Mouse (Mus musculus): ENCODE measurements around the gene Fkbp10.

Gene Fkbp10

DNA sequence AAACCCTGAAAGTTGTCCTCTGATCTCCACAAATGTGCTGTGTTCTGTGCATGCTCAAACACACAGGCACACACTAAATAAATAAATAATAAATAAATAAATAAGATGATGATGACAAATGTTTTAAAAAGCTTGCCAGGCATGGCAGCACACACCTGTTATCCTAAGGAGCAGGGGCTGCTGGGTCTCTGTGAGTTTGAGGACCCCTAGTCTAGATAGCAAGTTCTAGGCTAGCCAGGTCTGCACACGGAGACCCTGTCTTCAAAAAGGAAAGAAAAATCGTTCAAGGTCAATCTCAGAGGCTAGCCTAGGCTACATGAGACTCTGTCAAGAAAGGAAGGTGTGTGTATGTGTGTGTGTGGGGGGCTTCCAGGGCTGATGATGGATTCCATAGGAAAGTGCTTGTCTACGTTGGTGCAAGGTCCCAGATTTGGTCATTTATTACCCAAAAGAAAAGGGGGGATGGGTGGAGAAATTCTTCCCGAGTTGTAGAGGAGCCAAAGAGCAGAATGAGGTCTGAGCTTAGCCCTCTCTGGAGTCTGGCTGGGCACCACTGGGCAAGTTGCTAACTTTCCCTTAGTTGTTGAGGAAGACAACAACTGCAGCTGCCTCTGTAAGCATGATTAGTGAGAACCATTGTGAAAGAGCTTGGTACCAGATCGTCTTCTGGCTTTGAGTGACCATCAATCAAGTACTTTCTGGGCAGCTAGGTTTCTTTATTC is 21.0 kb upstream of the Fkbp10 start:
- peak in 1 of 2 experiments; percentile 30 for DNase-seq

DNA sequence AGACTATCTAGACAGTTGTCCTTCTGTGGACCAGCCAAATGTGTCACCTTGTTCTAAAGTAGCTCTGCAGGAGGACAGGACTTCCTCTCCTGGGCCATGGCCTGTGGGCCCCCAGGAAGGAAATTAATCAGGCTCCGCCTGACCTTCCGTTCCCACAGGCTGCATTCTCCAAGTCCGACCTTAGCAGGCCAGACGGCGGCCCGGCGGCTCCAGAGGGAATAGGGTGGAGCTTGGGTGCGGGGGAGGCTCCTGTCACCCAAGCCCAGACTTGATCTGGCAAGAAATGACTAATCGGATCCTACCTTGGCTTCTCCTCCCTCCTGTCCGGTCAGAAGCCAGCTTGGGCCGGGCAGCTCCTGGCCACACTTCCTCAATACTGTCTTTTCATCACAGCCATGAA is 20.3 kb upstream of the Fkbp10 start:
- peak; percentile 89 to 97 for DNase-seq

- DNase-seq, result peak; percentile 63 to 79
These were observed 19.5 kb upstream of the Fkbp10 start for GRCm38 (mm10) chr11:100395861-100396631.

DNA sequence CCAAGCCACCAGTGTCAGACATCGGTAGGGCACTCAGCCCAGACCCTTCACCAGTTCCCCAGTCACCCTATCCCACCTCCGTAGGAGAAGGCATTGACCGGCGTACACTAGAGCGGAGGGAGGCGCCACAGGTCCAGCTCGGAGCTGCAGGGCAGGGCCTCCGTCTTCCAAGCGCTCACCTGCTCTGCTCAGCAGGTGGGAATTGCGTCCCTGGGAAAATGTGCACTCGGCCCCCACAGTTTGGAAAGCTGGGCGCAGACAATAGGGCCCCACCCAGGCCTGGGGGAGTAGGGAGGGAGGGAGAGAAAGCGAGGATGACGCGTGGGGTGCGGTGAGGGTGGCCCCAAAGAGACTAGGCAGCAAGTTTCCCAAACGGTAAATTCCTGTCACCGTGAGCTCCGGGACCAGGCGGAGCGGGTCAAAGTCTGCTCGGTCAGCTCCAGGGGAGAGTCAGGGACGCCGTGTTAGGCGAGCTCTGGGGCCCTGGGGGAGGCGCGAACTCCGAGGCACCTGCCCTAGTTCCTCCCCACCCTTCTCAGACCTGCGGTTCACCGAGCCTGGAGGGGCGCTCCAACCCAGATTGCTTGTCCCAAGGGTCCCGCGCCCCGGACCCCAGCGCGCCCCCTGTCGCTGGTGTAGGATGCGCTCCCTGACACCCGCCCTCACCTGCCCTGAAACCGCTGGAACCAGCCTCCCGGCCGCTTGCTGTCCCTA is 18.5 kb upstream of the Fkbp10 start:
- peak; percentile 69 to 89 for DNase-seq

DNA sequence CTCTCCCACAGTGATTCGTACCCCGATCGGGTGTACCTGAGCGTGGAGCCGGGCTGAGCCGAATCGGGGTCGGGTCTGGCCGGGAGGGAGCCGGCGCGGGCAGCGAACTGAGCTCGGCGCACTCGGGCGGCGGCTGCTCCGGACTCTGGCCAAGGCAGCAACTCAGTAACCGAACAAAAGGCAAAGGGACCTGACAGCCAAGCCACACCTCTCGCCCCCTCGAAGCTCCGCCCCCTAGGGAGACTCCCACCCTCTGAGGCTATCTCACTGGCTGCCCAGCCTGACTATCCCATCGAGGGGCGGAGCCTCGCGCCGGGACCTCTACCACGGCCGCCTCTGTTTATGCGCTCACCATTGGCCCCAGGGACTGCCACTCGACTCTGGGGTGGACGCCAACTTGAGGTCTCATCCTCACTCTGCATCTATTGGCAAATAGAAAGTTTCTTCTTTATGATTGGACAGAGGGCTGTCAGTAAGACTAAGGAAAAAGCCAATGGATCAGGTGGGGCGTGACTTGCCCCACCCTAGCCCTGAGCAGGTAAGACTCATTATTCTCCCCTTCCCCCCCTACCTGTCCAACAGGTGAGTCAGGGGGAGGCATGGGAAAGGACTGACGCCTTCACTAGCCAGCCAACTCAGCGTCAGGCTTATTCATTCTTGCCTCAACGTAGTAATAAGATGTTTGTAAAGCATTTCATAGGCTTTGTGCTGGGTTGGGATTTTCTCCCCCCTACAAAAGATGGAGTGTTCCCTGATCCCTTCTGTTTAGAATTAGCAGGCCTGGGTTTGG is 17.7 kb upstream of the Fkbp10 start, which contains the start of gene Jup:
Jup (minus strand) TSS at position 164 of the 790 bp plus-strand sequence.
- DNase-seq, result peak; percentile 100

DNA sequence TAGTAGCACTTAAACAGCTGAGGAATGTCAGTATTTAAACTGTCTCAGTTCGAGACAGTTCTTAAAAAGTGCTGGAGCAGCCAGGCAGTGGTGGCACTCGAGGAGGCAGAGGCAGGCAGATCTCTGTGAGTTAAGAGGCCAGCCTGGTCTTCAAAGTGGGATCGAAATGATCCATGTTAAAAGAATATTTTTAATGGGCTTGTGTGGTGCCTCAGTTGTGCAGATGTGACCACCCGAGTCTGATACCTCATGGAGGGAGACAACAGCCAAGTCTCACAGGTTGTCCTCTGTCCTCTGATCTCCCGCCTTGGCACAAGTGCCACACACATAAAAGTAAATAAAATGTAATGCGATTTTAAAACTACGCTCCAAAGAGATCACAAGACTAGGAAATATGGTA is 17.0 kb upstream of the Fkbp10 start:
- DNase-seq, result no peak

- peak; percentile 29 to 65 for DNase-seq
These were observed 16.2 kb upstream of the Fkbp10 start for GRCm38 (mm10) chr11:100399320-100399719.

- DNase-seq, result no peak
These were observed 15.6 kb upstream of the Fkbp10 start for GRCm38 (mm10) chr11:100399727-100400538.

GRCm38 (mm10) chr11:100400842-100401241 is 14.7 kb upstream of the Fkbp10 start:
- DNase-seq, result no peak

GRCm38 (mm10) chr11:100402240-100402639 is 13.3 kb upstream of the Fkbp10 start:
- DNase-seq, result no peak

DNA sequence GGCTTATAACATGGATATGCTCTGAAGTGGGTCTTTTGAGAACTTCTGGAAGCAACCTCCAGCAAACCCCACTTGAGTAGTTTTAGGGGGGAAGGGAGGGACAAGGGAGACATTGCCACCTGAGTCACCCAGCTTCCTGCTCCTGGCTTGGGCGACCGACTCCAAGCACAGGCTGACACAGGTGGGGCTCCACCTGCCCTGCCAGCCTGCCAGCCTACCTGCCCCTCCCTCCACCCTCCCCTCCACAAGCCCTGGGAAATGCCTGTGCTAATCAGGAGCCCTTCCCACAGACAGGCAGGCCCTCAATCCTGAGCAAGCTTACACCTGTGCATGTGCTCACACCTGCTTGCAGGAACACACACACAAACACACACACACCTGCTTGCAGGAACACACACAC is 12.8 kb upstream of the Fkbp10 start:
- peak in 1 of 2 experiments; percentile 72 for DNase-seq

DNA sequence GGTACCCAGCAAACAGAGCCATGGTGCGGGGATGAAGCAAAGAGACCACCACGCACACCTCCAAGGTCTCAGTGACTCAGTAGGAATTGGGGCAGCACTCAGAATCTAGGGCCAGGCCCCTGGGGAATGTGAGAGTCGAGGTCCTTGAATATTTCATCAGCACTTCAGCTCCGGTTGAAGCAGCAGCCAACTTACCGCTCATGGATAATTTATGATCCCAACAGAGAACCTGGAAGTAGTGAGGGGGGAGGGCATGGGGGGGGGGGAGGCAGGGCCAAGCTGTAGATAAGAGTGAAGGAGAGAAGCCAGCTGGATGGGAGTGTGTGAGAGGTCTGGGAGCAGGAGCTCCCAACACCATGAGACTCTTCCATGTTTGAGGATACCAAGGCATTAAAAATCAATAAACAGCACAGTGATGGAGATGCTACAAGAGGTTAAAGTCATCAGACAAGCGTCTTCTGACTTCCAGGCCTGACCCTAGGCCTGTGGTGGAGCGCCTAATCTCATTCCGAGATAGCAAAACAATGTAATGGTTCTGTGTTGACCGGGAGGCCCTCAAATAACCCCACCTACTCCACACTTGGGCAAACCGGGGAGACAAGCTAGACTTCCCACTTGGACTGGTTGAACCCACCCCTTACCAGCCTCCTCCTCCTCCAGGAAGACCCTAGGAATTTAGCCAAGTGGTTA is 11.9 kb upstream of the Fkbp10 start:
- DNase-seq, result no peak

DNA sequence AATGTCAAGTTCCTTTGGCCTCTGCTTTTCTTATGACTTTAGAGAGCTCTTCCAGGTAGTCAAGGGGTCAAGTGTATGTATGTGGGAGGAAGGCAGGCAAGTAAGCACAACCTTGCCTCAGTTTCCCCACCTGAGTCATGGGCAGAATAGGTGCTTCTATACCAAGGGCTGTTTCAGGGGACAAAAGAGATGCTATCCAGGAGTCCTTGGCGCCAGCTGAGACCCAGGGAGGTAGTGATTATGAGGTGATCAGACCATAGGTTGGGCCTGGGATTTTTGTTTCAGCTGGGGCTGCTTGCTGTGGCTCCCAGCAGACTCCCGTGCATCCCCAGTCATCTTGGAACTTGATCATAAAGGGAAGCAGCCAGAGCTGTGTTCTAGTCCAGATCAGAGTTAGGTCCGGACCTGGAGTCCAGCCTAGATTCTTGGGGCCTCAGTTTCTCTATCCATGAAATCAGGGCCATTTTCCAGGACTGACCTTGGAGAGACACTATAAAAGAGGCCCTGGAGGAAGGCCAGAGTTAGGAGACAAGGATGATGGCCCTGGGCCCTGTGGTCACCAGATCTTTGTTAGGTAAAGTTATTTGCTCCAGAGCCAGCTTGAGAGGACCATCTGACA is 10.9 kb upstream of the Fkbp10 start:
- no peak for DNase-seq

- no peak for DNase-seq
These were observed 9.2 kb upstream of the Fkbp10 start for GRCm38 (mm10) chr11:100406273-100406672.

GRCm38 (mm10) chr11:100406995-100407705 is 8.3 kb upstream of the Fkbp10 start:
- no peak for DNase-seq

DNA sequence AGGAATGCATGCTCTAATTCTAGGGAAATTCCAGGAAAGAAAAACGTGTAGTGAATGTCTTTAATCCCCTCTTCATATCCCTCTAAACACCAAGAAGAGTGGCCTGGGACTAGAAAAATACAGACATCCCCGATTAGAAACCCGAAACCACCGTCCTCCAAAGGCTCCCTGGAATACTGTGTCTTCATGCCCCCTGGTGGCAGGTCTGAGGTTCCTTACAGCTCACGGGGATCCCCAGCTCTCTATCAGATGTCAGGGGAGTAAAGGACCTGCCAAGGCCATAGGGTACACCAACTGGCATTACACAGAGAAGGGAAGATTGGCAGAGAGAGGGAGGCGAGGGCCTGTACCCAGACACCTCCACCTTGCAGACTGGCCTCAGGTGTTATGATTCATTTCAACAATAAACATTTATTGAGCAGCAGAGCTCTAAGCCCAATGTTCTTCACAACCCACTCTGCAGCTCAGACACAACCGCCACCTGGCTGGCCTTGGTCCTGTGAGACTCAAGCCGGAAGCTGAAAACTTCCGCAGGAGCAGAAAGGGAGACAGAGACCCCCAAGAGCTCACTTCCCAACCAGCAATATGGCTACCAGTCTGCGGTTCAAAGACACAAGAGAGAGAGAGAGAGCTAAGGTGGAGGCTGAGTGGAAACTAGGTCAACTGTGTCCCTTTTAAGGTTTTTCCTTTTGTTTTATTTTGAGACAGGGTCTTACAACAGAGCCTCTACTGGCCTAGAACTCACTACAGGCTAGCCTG is 7.2 kb upstream of the Fkbp10 start:
- peak; percentile 84 to 86 for DNase-seq

DNA sequence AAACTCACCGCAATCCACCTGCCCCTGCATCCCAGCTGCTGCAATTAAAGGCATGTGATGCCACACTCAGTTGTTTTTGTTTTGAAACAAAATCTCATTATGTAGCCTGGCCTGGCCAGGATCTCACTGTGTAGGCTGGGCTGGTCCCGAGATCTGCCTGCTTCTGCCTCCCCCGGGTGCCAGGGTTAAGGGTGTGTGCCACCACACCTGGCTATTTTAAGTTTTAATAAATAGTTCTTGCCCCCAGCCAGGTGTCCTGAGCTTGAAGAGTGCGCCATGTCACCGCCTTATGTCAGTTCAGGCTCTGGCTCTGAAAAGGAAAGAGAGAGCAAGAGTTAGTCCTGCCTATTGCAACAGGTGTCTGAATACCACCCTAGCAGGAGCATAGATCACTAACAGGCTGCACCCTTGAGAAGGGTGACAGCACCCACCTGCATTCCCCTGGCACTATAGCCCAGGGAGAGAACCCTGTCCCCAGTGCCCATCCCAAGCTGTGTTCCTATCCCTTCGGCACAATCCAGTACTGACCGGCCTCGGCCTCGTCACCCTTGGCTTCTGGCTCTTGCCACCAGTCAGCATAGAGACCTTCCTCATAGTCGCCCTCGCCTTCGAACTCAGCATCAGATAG is 6.5 kb upstream of the Fkbp10 start:
- no peak for DNase-seq

- DNase-seq, result no peak
These were observed 5.8 kb upstream of the Fkbp10 start for GRCm38 (mm10) chr11:100409686-100410085.

GRCm38 (mm10) chr11:100411736-100412135 is 3.8 kb upstream of the Fkbp10 start:
- DNase-seq, result peak; percentile 27 to 64

All from kidney, postnatal 25 days (tissue).